Mouse (Mus musculus): ENCODE data around the gene Psmb11.

- no peak for TF ChIP-seq CTCF (IDR thresholded peaks at IDR 0.05; ENCODE audit: insufficient read depth, low read depth, low read length)
- no peak for TF ChIP-seq POLR2A (IDR thresholded peaks at IDR 0.05; ENCODE audit: insufficient read depth, low read depth, low read length)
Measured at GRCm38 (mm10) chr14:54591056-54591455, 30.2 kb upstream of the Psmb11 start.
